Mouse (Mus musculus) brain, adult 2 months (tissue): ENCODE measurements at regions not wholly inside any gene's neighbourhood (a gene's known extent, or its start where the extent isn't known, plus 50 kb on each side); places are given as distances from the start of the nearest gene placed in this dataset.
"Not testable (repeated sequence)": the region's sequence is repeated elsewhere in the genome, so short reads cannot be mapped to it uniquely, and the experiment has no call there.

Experiments used
- DNase-seq: peaks from one replicate; pipeline ENCODE4 v3.0.0; 2011; ENCODE audit warnings: low read depth, low spot score

- no peak for DNase-seq
These were observed 1642.1 kb upstream of the Cdh6 start for GRCm38 (mm10) chr15:14815556-14815955.

DNA sequence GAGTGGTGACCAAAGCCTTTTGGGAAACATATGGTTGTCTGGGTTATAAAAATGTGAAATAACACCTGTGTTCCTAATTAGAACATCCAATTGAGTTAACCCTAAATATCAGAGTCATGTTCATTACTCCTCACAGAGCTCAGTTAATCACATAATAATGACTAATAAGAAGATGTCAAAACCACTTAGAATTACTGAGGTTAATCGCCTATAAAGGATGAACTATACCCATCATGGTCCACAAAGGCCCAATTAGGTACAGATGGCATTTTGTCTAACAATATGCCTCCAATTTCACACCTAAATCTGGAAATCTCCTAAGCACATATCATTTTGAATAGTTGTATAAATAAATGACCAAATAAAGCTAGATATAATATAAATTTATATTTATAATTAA lies 1633.4 kb upstream of the Cdh6 start:
- DNase-seq, result no peak

- peak; percentile 11 for DNase-seq
These were observed 1621.7 kb upstream of the Cdh6 start for GRCm38 (mm10) chr15:14795221-14795620.

GRCm38 (mm10) chr15:14780727-14781126 lies 1607.3 kb upstream of the Cdh6 start:
- no peak for DNase-seq

DNA sequence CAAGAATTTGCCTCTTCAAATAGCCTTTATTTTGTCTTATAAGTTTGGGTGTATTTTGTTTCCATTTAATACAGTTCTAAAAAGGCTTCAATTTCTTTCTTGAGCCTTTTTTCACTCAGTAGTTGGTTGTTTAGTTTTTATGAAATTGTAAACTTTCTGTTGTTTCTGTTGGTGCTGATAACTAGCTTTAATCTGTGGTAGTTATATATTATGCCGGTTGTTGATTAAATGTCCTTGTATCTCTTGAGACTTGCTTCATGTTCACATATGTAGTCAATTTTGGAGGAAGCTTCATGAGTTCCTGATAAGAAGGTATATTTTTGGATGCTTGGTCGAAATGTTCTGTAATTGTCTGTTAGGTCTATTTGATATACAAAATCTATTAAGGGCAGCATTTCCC lies 1568.3 kb upstream of the Cdh6 start:
- no peak for DNase-seq

DNA sequence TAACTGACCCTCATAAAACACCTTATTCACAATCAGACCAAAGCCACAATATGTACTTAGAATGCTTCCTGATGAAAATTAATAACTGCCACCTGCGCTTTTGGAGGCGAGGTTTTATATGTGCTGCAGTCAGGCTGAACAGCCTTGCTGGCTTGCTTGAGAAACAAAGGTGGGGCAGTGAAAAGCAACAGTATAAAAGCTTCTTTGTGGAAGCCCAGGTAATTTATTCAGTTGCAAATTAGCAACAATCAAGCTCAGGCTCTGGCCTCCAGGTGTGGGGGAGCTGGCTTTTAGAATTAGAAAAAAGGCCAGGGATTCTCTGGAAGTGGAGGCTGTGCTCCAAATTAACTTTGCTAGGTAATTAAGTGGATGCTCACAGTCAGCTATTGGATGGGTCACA lies 1524.5 kb upstream of the Cdh6 start:
- DNase-seq, result not testable (repeated sequence)

DNA sequence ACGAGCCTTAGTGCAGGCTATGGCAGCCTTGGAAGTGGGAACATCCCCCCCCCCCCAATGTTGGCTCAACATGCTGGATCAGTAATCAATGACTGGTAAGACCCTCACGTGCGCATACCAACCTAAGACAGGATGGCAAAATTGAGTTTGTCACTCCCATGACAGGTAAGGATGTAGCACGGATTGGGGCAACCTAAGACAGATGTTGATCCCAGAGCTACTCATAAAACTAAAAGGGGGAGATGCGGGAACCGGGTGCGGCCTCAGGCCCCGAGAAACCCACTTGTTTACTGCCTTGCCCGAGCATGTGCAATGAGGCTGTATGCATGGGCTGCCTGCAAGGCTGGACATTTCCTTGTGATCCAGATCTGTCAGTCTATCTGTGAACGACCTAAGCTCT lies 1523.0 kb upstream of the Cdh6 start:
- no peak for DNase-seq

GRCm38 (mm10) chr15:14689141-14689540 lies 1515.7 kb upstream of the Cdh6 start:
- peak; percentile 6 for DNase-seq

GRCm38 (mm10) chr15:14642291-14642690 lies 1468.8 kb upstream of the Cdh6 start:
- no peak for DNase-seq

DNA sequence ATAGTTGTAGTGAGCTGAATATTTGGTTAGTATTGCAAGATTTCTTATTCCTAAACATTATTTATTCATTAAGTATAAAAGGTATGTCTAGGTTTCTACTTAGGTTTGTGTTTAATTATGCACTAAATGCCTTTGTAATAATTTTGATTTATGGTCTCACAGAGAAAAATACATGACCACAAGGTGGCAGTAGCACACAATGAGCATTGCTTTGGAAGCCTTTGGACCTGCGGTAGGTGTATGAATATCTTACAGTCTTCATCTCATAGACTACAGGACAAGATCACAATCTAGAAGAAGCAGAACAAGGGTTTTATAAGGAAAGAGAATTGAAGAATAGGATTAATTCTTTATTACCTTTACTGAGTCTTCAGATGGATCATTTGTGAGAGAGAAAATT lies 1455.0 kb upstream of the Cdh6 start:
- DNase-seq, result peak; percentile 68

DNA sequence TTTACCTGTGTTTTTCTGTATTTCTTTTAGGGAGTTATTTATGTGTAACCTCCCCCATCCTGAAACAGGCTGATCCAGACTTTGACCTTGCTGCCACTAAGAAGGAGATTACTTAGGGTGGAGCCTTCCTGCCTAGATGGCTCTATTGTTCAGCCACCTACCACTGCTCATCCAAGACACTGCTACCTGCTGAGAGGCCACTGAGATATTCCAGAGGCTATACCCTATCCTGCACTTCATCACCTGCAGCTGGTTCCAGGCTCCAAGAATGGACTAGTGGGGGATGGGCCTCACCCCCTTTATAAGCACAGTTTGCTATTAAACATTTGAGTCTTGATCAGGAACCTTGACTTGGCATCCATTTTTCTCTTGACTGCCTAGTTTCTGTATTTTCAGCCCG lies 1433.2 kb upstream of the Cdh6 start:
- no peak for DNase-seq
